Mouse (Mus musculus) megakaryocyte, embryonic 14.5 days (primary cell): Measurements from ENCODE around the gene Mmgt2.

Experiments
- FLI1 ChIP-seq: IDR thresholded peaks from 2 replicates; pipeline ENCODE4 v1.6.1; 2012; ENCODE audit warnings: low read length, inconsistent platforms, mixed read lengths
- GATA1 ChIP-seq: IDR thresholded peaks from 3 replicates; pipeline ENCODE4 v1.6.1; 2012; ENCODE audit warnings: mixed read lengths, low read length, inconsistent platforms, borderline replicate concordance

GRCm38 (mm10) chr11:62629352-62630224 lies 18.9 kb upstream of the Mmgt2 start:
- no peak for TF ChIP-seq GATA1
- TF ChIP-seq FLI1: no peak
